In genomic region chr8:70490880-70491495, GRCm38 (mm10) we compare ENCODE assay signal across 15 mouse cellular contexts. TPM values are rescaled to one million over a fixed set of nuclear protein-coding genes. Genes with fewer than 3 reads are reported as not detected.
DNase-seq lines count a peak whose midpoint lies in the region; ATAC-seq and TF ChIP-seq lines count a peak whose summit lies in the region.
"Had no signal": no experiment of that assay in that cellular context is flagged by ENCODE, and none has a peak within 500 bp of the region (broad histone marks: within the 10 kb centered on the region; RNA-seq: fewer than 3 reads in every experiment).

No protein-coding gene starts in this region.

- no peak for ATAC-seq in hindbrain, embryonic 11.5 days (ENCODE audit: low FRiP score)
- no peak for ATAC-seq in hindbrain, embryonic 14.5 days (ENCODE audit: low FRiP score)
- ATAC-seq in midbrain, postnatal 0 days (ENCODE audit: low FRiP score), result no peak
- ATAC-seq in limb, embryonic 12.5 days (ENCODE audit: insufficient number of reproducible peaks, insufficient read depth, low FRiP score, low TSS enrichment, low read depth), result no peak

- H3K4me2 ChIP-seq in hindbrain, embryonic 11.5 days (replicated peaks; ENCODE audit: low read depth, low read length), result no peak overlapping the region
- H3K4me2 ChIP-seq in hindbrain, embryonic 14.5 days (replicated peaks), result no peak overlapping the region
- no peak overlapping the region for H3K4me2 ChIP-seq in midbrain, postnatal 0 days (ENCODE audit: low read depth, low read length, poor library complexity, severe bottlenecking)
- peak overlapping the region; percentile 93 for H3K4me2 ChIP-seq in limb, embryonic 12.5 days

- peak; percentile 45 for DNase-seq in hindbrain, embryonic 11.5 days (ENCODE audit: low spot score)
- no peak for DNase-seq in hindbrain, embryonic 14.5 days (ENCODE audit: low spot score)
- peak; percentile 43 for DNase-seq in midbrain, embryonic 10.5 days (ENCODE audit: low spot score)
- no peak for DNase-seq in midbrain, postnatal 0 days (ENCODE audit: low spot score)
- peak; percentile 67 for DNase-seq in embryonic facial prominence, embryonic 10.5 days (ENCODE audit: low spot score)
- DNase-seq in urinary bladder, postnatal 14 days (ENCODE audit: low spot score), result no peak
- no peak for DNase-seq in cerebellum, postnatal 10 days
- DNase-seq: adrenal gland, adult 8-10 months; kidney, postnatal 36 days; layer of hippocampus, postnatal 36 days; liver; right cerebral cortex, postnatal 4 days had no signal

- WGBS in hindbrain, embryonic 11.5 days, result 1% methylated on average over 20 of the region's 20 CpGs
- under 1% methylated on average over 20 of the region's 20 CpGs for WGBS in hindbrain, embryonic 14.5 days
- WGBS in midbrain, embryonic 10.5 days, result 1% methylated on average over 20 of the region's 20 CpGs
- 2% methylated on average over 20 of the region's 20 CpGs for WGBS in midbrain, postnatal 0 days
- WGBS in embryonic facial prominence, embryonic 10.5 days, result 1% methylated on average over 20 of the region's 20 CpGs
- 5% methylated on average over 20 of the region's 20 CpGs for WGBS in limb, embryonic 12.5 days

- H3K4me1 ChIP-seq in hindbrain, embryonic 11.5 days (replicated peaks; ENCODE audit: control insufficient read depth, insufficient read depth, low read length), result peaks cover 24% of the 10 kb centered on the region
- peaks cover 38% of the 10 kb centered on the region for H3K4me1 ChIP-seq in hindbrain, embryonic 14.5 days (replicated peaks; ENCODE audit: control insufficient read depth, insufficient read depth, low read length)
- peaks cover 98% of the 10 kb centered on the region for H3K4me1 ChIP-seq in midbrain, embryonic 10.5 days
- peaks cover 21% of the 10 kb centered on the region for H3K4me1 ChIP-seq in midbrain, postnatal 0 days (ENCODE audit: insufficient read depth, low read length)
- H3K4me1 ChIP-seq in embryonic facial prominence, embryonic 10.5 days, result peaks cover 100% of the 10 kb centered on the region
- peaks cover 98% of the 10 kb centered on the region for H3K4me1 ChIP-seq in limb, embryonic 12.5 days (replicated peaks)

- H3K27me3 ChIP-seq in hindbrain, embryonic 11.5 days (ENCODE audit: control insufficient read depth, insufficient read depth, low read length), result peaks cover 98% of the 10 kb centered on the region
- H3K27me3 ChIP-seq in hindbrain, embryonic 14.5 days (ENCODE audit: control insufficient read depth, insufficient read depth, low read length), result peaks cover 89% of the 10 kb centered on the region
- peaks cover 100% of the 10 kb centered on the region for H3K27me3 ChIP-seq in midbrain, embryonic 10.5 days (ENCODE audit: low read depth, poor library complexity, severe bottlenecking)
- H3K27me3 ChIP-seq in midbrain, postnatal 0 days (ENCODE audit: insufficient read depth, low read length), result peaks cover 77% of the 10 kb centered on the region
- peaks cover 100% of the 10 kb centered on the region for H3K27me3 ChIP-seq in embryonic facial prominence, embryonic 10.5 days (replicated peaks; ENCODE audit: low read depth, poor library complexity, severe bottlenecking)
- peaks cover 98% of the 10 kb centered on the region for H3K27me3 ChIP-seq in limb, embryonic 12.5 days

- no peaks in the 10 kb centered on the region for H3K9me3 ChIP-seq in hindbrain, embryonic 11.5 days (ENCODE audit: control insufficient read depth, low read length)
- no peaks in the 10 kb centered on the region for H3K9me3 ChIP-seq in hindbrain, embryonic 14.5 days (ENCODE audit: control insufficient read depth, low read length)
- H3K9me3 ChIP-seq in midbrain, embryonic 10.5 days (replicated peaks), result no peaks in the 10 kb centered on the region
- no peaks in the 10 kb centered on the region for H3K9me3 ChIP-seq in midbrain, postnatal 0 days (ENCODE audit: low read length)
- no peaks in the 10 kb centered on the region for H3K9me3 ChIP-seq in embryonic facial prominence, embryonic 10.5 days
- no peaks in the 10 kb centered on the region for H3K9me3 ChIP-seq in limb, embryonic 12.5 days

- H3K4me3 ChIP-seq in hindbrain, embryonic 11.5 days (ENCODE audit: low read depth, low read length), result no peak overlapping the region
- H3K4me3 ChIP-seq in hindbrain, embryonic 14.5 days (replicated peaks; ENCODE audit: low read length), result no peak overlapping the region
- H3K4me3 ChIP-seq in midbrain, embryonic 10.5 days, result peak overlapping the region; percentile 9
- no peak overlapping the region for H3K4me3 ChIP-seq in midbrain, postnatal 0 days (ENCODE audit: low read depth, low read length)
- peak overlapping the region; percentile 73 for H3K4me3 ChIP-seq in embryonic facial prominence, embryonic 10.5 days
- H3K4me3 ChIP-seq in limb, embryonic 12.5 days (replicated peaks), result peak overlapping the region; percentile 65

- no peak overlapping the region for H3K27ac ChIP-seq in hindbrain, embryonic 11.5 days (ENCODE audit: low read depth, low read length)
- no peak overlapping the region for H3K27ac ChIP-seq in hindbrain, embryonic 14.5 days
- H3K27ac ChIP-seq in midbrain, embryonic 10.5 days (replicated peaks), result no peak overlapping the region
- no peak overlapping the region for H3K27ac ChIP-seq in midbrain, postnatal 0 days (ENCODE audit: low read depth, low read length)
- H3K27ac ChIP-seq in embryonic facial prominence, embryonic 10.5 days (replicated peaks), result peak overlapping the region; percentile 87
- H3K27ac ChIP-seq in limb, embryonic 12.5 days, result peak overlapping the region; percentile 70

- H3K9ac ChIP-seq in hindbrain, embryonic 11.5 days (ENCODE audit: low read depth, low read length), result no peak overlapping the region
- no peak overlapping the region for H3K9ac ChIP-seq in hindbrain, embryonic 14.5 days
- no peak overlapping the region for H3K9ac ChIP-seq in midbrain, postnatal 0 days (replicated peaks; ENCODE audit: low read length, poor library complexity, severe bottlenecking)
- 0 out of 2 replicates have a peak overlapping the region, but pooled peaks have one; percentile 6 for H3K9ac ChIP-seq in limb, embryonic 12.5 days (replicated peaks)

- no peak for TF ChIP-seq CTCF in midbrain, postnatal 0 days (IDR thresholded peaks at IDR 0.05)

- no peaks in the 10 kb centered on the region for H3K36me3 ChIP-seq in hindbrain, embryonic 11.5 days (ENCODE audit: control insufficient read depth, insufficient read depth, low read length)
- no peaks in the 10 kb centered on the region for H3K36me3 ChIP-seq in hindbrain, embryonic 14.5 days (replicated peaks; ENCODE audit: control insufficient read depth, insufficient read depth)
- H3K36me3 ChIP-seq in midbrain, embryonic 10.5 days, result no peaks in the 10 kb centered on the region
- H3K36me3 ChIP-seq in midbrain, postnatal 0 days (ENCODE audit: insufficient read depth, low read length), result no peaks in the 10 kb centered on the region
- no peaks in the 10 kb centered on the region for H3K36me3 ChIP-seq in embryonic facial prominence, embryonic 10.5 days (replicated peaks)
- no peaks in the 10 kb centered on the region for H3K36me3 ChIP-seq in limb, embryonic 12.5 days

RNA-seq across cellular contexts. Expression of gene Crlf1, which starts 2.0 kb away (rescaled TPM):
- polyA plus RNA-seq in hindbrain, embryonic 11.5 days (2014; fragmentation: Nextera tagmentation; extraction: Ambion mirVana), result 2.4 and 6.6 TPM in 2 replicates
- 6.3 and 6.9 TPM in 2 replicates for polyA plus RNA-seq in hindbrain, embryonic 14.5 days (2014; fragmentation: Nextera tagmentation; extraction: Ambion mirVana)
- polyA plus RNA-seq in midbrain, embryonic 10.5 days (2016; fragmentation: Nextera tagmentation; extraction: Ambion mirVana), result 0.42 and 2.3 TPM in 2 replicates
- total RNA-seq in midbrain, postnatal 0 days (2014; rRNA removed), result 4.1 and 4.3 TPM in 2 replicates
- polyA plus RNA-seq in midbrain, postnatal 0 days (2015; fragmentation: Nextera tagmentation; extraction: Ambion mirVana), result 9.4 and 10.9 TPM in 2 replicates
- 103 and 116 TPM in 2 replicates for polyA plus RNA-seq in embryonic facial prominence, embryonic 10.5 days (2016; fragmentation: Nextera tagmentation; extraction: Ambion mirVana)
- polyA plus RNA-seq in limb, embryonic 12.5 days (2016; fragmentation: Nextera tagmentation; extraction: Ambion mirVana), result 82.4 and 105 TPM in 2 replicates
- total RNA-seq: hematopoietic stem cell, adult 5-6 weeks had no signal

RNA-seq across cellular contexts. Expression of gene Tmem59l, which starts 3.8 kb away (rescaled TPM):
- 15.6 and 19.6 TPM in 2 replicates for polyA plus RNA-seq in hindbrain, embryonic 11.5 days (2014; fragmentation: Nextera tagmentation; extraction: Ambion mirVana)
- polyA plus RNA-seq in hindbrain, embryonic 14.5 days (2014; fragmentation: Nextera tagmentation; extraction: Ambion mirVana), result 143 and 149 TPM in 2 replicates
- polyA plus RNA-seq in midbrain, embryonic 10.5 days (2016; fragmentation: Nextera tagmentation; extraction: Ambion mirVana), result 7.9 and 8.3 TPM in 2 replicates
- 168 and 206 TPM in 2 replicates for total RNA-seq in midbrain, postnatal 0 days (2014; rRNA removed)
- 203 and 226 TPM in 2 replicates for polyA plus RNA-seq in midbrain, postnatal 0 days (2015; fragmentation: Nextera tagmentation; extraction: Ambion mirVana)
- 28.3 and 29.4 TPM in 2 replicates for polyA plus RNA-seq in embryonic facial prominence, embryonic 10.5 days (2016; fragmentation: Nextera tagmentation; extraction: Ambion mirVana)
- polyA plus RNA-seq in limb, embryonic 12.5 days (2016; fragmentation: Nextera tagmentation; extraction: Ambion mirVana), result 17.5 and 22.1 TPM in 2 replicates
- total RNA-seq: gastrocnemius, adult 18-20 months had no signal

RNA-seq across cellular contexts. Expression of gene Klhl26, which starts 14.2 kb away (rescaled TPM):
- polyA plus RNA-seq in hindbrain, embryonic 11.5 days (2014; fragmentation: Nextera tagmentation; extraction: Ambion mirVana), result 11.1 and 12.8 TPM in 2 replicates
- 28.5 and 30.0 TPM in 2 replicates for polyA plus RNA-seq in hindbrain, embryonic 14.5 days (2014; fragmentation: Nextera tagmentation; extraction: Ambion mirVana)
- polyA plus RNA-seq in midbrain, embryonic 10.5 days (2016; fragmentation: Nextera tagmentation; extraction: Ambion mirVana), result 16.9 and 20.7 TPM in 2 replicates
- total RNA-seq in midbrain, postnatal 0 days (2014; rRNA removed), result 48.9 and 51.0 TPM in 2 replicates
- polyA plus RNA-seq in midbrain, postnatal 0 days (2015; fragmentation: Nextera tagmentation; extraction: Ambion mirVana), result 39.4 TPM in 2 replicates
- 22.4 and 24.1 TPM in 2 replicates for polyA plus RNA-seq in embryonic facial prominence, embryonic 10.5 days (2016; fragmentation: Nextera tagmentation; extraction: Ambion mirVana)
- polyA plus RNA-seq in limb, embryonic 12.5 days (2016; fragmentation: Nextera tagmentation; extraction: Ambion mirVana), result 26.8 and 27.3 TPM in 2 replicates

RNA-seq across cellular contexts. Expression of gene Rex1bd, which starts 15.6 kb away (rescaled TPM):
- 129 and 136 TPM in 2 replicates for polyA plus RNA-seq in hindbrain, embryonic 11.5 days (2014; fragmentation: Nextera tagmentation; extraction: Ambion mirVana)
- polyA plus RNA-seq in hindbrain, embryonic 14.5 days (2014; fragmentation: Nextera tagmentation; extraction: Ambion mirVana), result 161 and 166 TPM in 2 replicates
- 138 and 140 TPM in 2 replicates for polyA plus RNA-seq in midbrain, embryonic 10.5 days (2016; fragmentation: Nextera tagmentation; extraction: Ambion mirVana)
- 118 and 121 TPM in 2 replicates for total RNA-seq in midbrain, postnatal 0 days (2014; rRNA removed)
- 198 and 212 TPM in 2 replicates for polyA plus RNA-seq in midbrain, postnatal 0 days (2015; fragmentation: Nextera tagmentation; extraction: Ambion mirVana)
- polyA plus RNA-seq in embryonic facial prominence, embryonic 10.5 days (2016; fragmentation: Nextera tagmentation; extraction: Ambion mirVana), result 118 and 138 TPM in 2 replicates
- 142 and 151 TPM in 2 replicates for polyA plus RNA-seq in limb, embryonic 12.5 days (2016; fragmentation: Nextera tagmentation; extraction: Ambion mirVana)

RNA-seq across cellular contexts. Expression of gene Uba52, which starts 19.6 kb away (rescaled TPM):
- 814 and 839 TPM in 2 replicates for polyA plus RNA-seq in hindbrain, embryonic 11.5 days (2014; fragmentation: Nextera tagmentation; extraction: Ambion mirVana)
- polyA plus RNA-seq in hindbrain, embryonic 14.5 days (2014; fragmentation: Nextera tagmentation; extraction: Ambion mirVana), result 622 and 778 TPM in 2 replicates
- polyA plus RNA-seq in midbrain, embryonic 10.5 days (2016; fragmentation: Nextera tagmentation; extraction: Ambion mirVana), result 836 and 881 TPM in 2 replicates
- 357 and 402 TPM in 2 replicates for total RNA-seq in midbrain, postnatal 0 days (2014; rRNA removed)
- 721 and 736 TPM in 2 replicates for polyA plus RNA-seq in midbrain, postnatal 0 days (2015; fragmentation: Nextera tagmentation; extraction: Ambion mirVana)
- polyA plus RNA-seq in embryonic facial prominence, embryonic 10.5 days (2016; fragmentation: Nextera tagmentation; extraction: Ambion mirVana), result 908 and 951 TPM in 2 replicates
- 882 and 891 TPM in 2 replicates for polyA plus RNA-seq in limb, embryonic 12.5 days (2016; fragmentation: Nextera tagmentation; extraction: Ambion mirVana)

Comparison
In these comparisons a context has a peak if more than half of its experiments do, and no peak if none do; other contexts are left out.
1. DNase-seq: peak in hindbrain, embryonic 11.5 days (single experiment), midbrain, embryonic 10.5 days (single experiment) and embryonic facial prominence, embryonic 10.5 days (single experiment); none in hindbrain, embryonic 14.5 days (single experiment), midbrain, postnatal 0 days (single experiment), urinary bladder, postnatal 14 days (single experiment) and cerebellum, postnatal 10 days (0 of 2).
2. H3K4me3 ChIP-seq: peak in midbrain, embryonic 10.5 days (single experiment), embryonic facial prominence, embryonic 10.5 days (single experiment) and limb, embryonic 12.5 days (single experiment); none in hindbrain, embryonic 11.5 days (single experiment), hindbrain, embryonic 14.5 days (single experiment) and midbrain, postnatal 0 days (single experiment).
3. H3K27ac ChIP-seq: peak in embryonic facial prominence, embryonic 10.5 days (single experiment) and limb, embryonic 12.5 days (single experiment); none in hindbrain, embryonic 11.5 days (single experiment), hindbrain, embryonic 14.5 days (single experiment), midbrain, embryonic 10.5 days (single experiment) and midbrain, postnatal 0 days (single experiment).